Mouse (Mus musculus) MEL (cell line): ENCODE measurements at regions not wholly inside any gene's neighbourhood (a gene's known extent, or its start where the extent isn't known, plus 50 kb on each side); places are given as distances from the start of the nearest gene placed in this dataset.

Experiments
- DNase-seq: peaks from one replicate; pipeline ENCODE4 v3.0.0; 2011; ENCODE audit warnings: low read depth, low spot score
- H3K27ac ChIP-seq: 2 replicates; pipeline ENCODE4 v1.5.1; 2012; ENCODE audit warnings: low read depth, mild to moderate bottlenecking, control low read depth, low read length, moderate library complexity; ENCODE audit not compliant: control insufficient read depth
- H3K27me3 ChIP-seq, 2 experiments: fragments of 150-350 bp in 1 of 2; sonication (generic) in 1 of 2; 2 replicates each; pipeline ENCODE4 v1.6.1; 2012; ENCODE audit warnings: low read length in 2 of 2, mild to moderate bottlenecking in 2 of 2, improper control_type of control experiment in 1 of 2, moderate library complexity in 1 of 2; ENCODE audit not compliant: insufficient read depth in 2 of 2, control insufficient read depth in 1 of 2
- H3K36me3 ChIP-seq, 2 experiments: 2 replicates each; pipeline ENCODE4 v1.6.1; 2012 to 2014; ENCODE audit warnings: low read length in 2 of 2, improper control_type of control experiment in 1 of 2, inconsistent platforms in 1 of 2, mild to moderate bottlenecking in 1 of 2; ENCODE audit not compliant: insufficient read depth in 2 of 2, control insufficient read depth in 1 of 2
- H3K4me1 ChIP-seq, 2 experiments: fragments of 150-350 bp in 1 of 2; sonication (generic) in 1 of 2; 2 replicates each; pipeline ENCODE4 v1.6.1; 2012; ENCODE audit warnings: low read length in 2 of 2, improper control_type of control experiment in 1 of 2, mild to moderate bottlenecking in 1 of 2; ENCODE audit not compliant: insufficient read depth in 2 of 2, control insufficient read depth in 1 of 2
- H3K4me3 ChIP-seq, 2 experiments: fragments of 150-350 bp in 1 of 2; sonication (generic) in 1 of 2; 2 replicates each; pipeline ENCODE4 v1.5.1; 2012; ENCODE audit warnings: low read depth in 2 of 2, low read length in 2 of 2, mild to moderate bottlenecking in 2 of 2, moderate library complexity in 2 of 2, control low read depth in 1 of 2, improper control_type of control experiment in 1 of 2; ENCODE audit not compliant: control insufficient read depth in 1 of 2, insufficient read depth in 1 of 2
- H3K79me2 ChIP-seq: 2 replicates; pipeline ENCODE4 v1.6.1; 2012; ENCODE audit warnings: mild to moderate bottlenecking, low read length, moderate library complexity; ENCODE audit not compliant: control insufficient read depth, poor library complexity, insufficient read depth
- H3K9ac ChIP-seq: 2 replicates; pipeline ENCODE4 v1.6.1; 2012; ENCODE audit warnings: low read depth, mild to moderate bottlenecking, control low read depth, low read length, moderate library complexity; ENCODE audit not compliant: control insufficient read depth, poor library complexity, severe bottlenecking
- H3K9me3 ChIP-seq: fragments of 150-350 bp; sonication (generic); replicated peaks from 2 replicates; pipeline ENCODE4 v1.6.1; 2012; ENCODE audit warnings: mild to moderate bottlenecking, low read length, improper control_type of control experiment, moderate library complexity; ENCODE audit not compliant: insufficient read depth
- CHD1 ChIP-seq: IDR thresholded peaks from 2 replicates; pipeline ENCODE4 v1.6.1; 2012; ENCODE audit warnings: low read depth, mild to moderate bottlenecking, inconsistent platforms, low read length, improper control_type of control experiment
- CHD2 ChIP-seq: IDR thresholded peaks from 2 replicates; pipeline ENCODE4 v1.6.1; 2011; ENCODE audit warnings: low read length, improper control_type of control experiment
- E2F4 ChIP-seq: IDR thresholded peaks from 2 replicates; pipeline ENCODE4 v1.6.1; 2011; ENCODE audit warnings: low read depth, low read length, improper control_type of control experiment, borderline replicate concordance
- ELF1 ChIP-seq: IDR thresholded peaks from 2 replicates; pipeline ENCODE4 v1.6.1; 2014; ENCODE audit warnings: low read depth, mild to moderate bottlenecking, inconsistent platforms, low read length, improper control_type of control experiment, moderate library complexity
- EP300 ChIP-seq, 2 experiments: IDR thresholded peaks; 2 replicates each; pipeline ENCODE4 v1.6.1; 2011; ENCODE audit warnings: improper control_type of control experiment in 2 of 2, low read length in 2 of 2, low read depth in 1 of 2, mild to moderate bottlenecking in 1 of 2
- ETS1 ChIP-seq: IDR thresholded peaks from 2 replicates; pipeline ENCODE4 v1.6.1; 2012; ENCODE audit warnings: low read depth, mild to moderate bottlenecking, inconsistent platforms, low read length, improper control_type of control experiment, moderate library complexity
- GABPA ChIP-seq: IDR thresholded peaks from 2 replicates; pipeline ENCODE4 v1.6.1; 2012; ENCODE audit warnings: low read depth, mild to moderate bottlenecking, inconsistent platforms, low read length, improper control_type of control experiment, moderate library complexity
- JUND ChIP-seq: IDR thresholded peaks from 2 replicates; pipeline ENCODE4 v1.6.1; 2011; ENCODE audit warnings: low read depth, mild to moderate bottlenecking, improper control_type of control experiment, low read length
- MAFK ChIP-seq: IDR thresholded peaks from 2 replicates; pipeline ENCODE4 v1.6.1; 2011; ENCODE audit warnings: low read depth, mild to moderate bottlenecking, low read length, improper control_type of control experiment, borderline replicate concordance
- MEF2A ChIP-seq: IDR thresholded peaks from 2 replicates; pipeline ENCODE4 v1.6.1; 2014; ENCODE audit warnings: low read depth, mild to moderate bottlenecking, inconsistent platforms, low read length, improper control_type of control experiment; ENCODE audit not compliant: poor library complexity, insufficient replicate concordance, severe bottlenecking; ENCODE audit errors: extremely low read depth
- MYC ChIP-seq: IDR thresholded peaks from 2 replicates; pipeline ENCODE4 v1.6.1; 2011; ENCODE audit warnings: low read depth, mild to moderate bottlenecking, low read length, improper control_type of control experiment, moderate library complexity
- POLR2AphosphoS2 ChIP-seq: IDR thresholded peaks from 2 replicates; pipeline ENCODE4 v1.6.1; 2011; ENCODE audit warnings: low read length, improper control_type of control experiment
- RAD21 ChIP-seq: IDR thresholded peaks from 2 replicates; pipeline ENCODE4 v1.6.1; 2011; ENCODE audit warnings: mild to moderate bottlenecking, low read depth, low read length, improper control_type of control experiment
- UBTF ChIP-seq: IDR thresholded peaks from 2 replicates; pipeline ENCODE4 v1.6.1; 2012; ENCODE audit warnings: low read depth, mild to moderate bottlenecking, inconsistent platforms, low read length, improper control_type of control experiment, moderate library complexity, borderline replicate concordance; ENCODE audit not compliant: insufficient read depth
- USF1 ChIP-seq: IDR thresholded peaks from 2 replicates; pipeline ENCODE4 v1.6.1; 2014; ENCODE audit warnings: low read depth, mild to moderate bottlenecking, inconsistent platforms, low read length, improper control_type of control experiment, moderate library complexity
- USF2 ChIP-seq, 2 experiments: IDR thresholded peaks; 2 replicates each; pipeline ENCODE4 v1.6.1; 2011 to 2012; ENCODE audit warnings: improper control_type of control experiment in 2 of 2, low read length in 2 of 2, borderline replicate concordance in 1 of 2, inconsistent platforms in 1 of 2, low read depth in 1 of 2, mild to moderate bottlenecking in 1 of 2; ENCODE audit not compliant: insufficient read depth in 1 of 2
- ZC3H11A ChIP-seq: IDR thresholded peaks from 2 replicates; pipeline ENCODE4 v1.6.1; 2012; ENCODE audit warnings: low read depth, mild to moderate bottlenecking, inconsistent platforms, low read length, improper control_type of control experiment
- ZKSCAN1 ChIP-seq: IDR thresholded peaks from 2 replicates; pipeline ENCODE4 v1.6.1; 2012; ENCODE audit warnings: low read depth, mild to moderate bottlenecking, inconsistent platforms, low read length, improper control_type of control experiment, moderate library complexity

DNA sequence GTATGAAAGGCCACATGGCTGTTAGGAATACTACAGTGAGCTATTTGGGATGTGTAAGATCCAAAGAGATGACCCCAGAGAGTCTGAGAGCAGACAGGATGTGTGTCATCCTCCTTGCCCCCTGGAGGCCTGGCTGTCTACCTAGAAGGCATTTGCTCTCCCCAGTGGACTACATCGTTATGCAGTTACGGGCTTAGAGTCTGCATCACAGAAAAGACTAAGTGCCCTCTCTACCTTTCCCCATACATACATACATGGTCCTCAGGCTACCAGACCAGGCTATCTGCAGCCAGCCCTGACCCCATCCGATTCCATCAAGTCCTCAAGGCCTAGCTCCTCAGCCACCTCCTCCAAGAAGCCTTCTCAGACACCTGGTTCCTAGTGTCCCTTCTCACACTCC, 59.9 kb downstream of the Rhob start:
- no peak for TF ChIP-seq JUND
- TF ChIP-seq EP300 (IDR thresholded peaks at IDR 0.05; ENCODE audit: low read depth in 1 of 2, low read length in 2 of 2) = no peak
- TF ChIP-seq RAD21 = no peak
- no peak for TF ChIP-seq CHD1
- no peak for TF ChIP-seq ZC3H11A
- no peak for TF ChIP-seq MYC
- no peak for TF ChIP-seq E2F4
- TF ChIP-seq ELF1 = no peak
- TF ChIP-seq USF2 (IDR thresholded peaks at IDR 0.05; ENCODE audit: borderline replicate concordance in 1 of 2, insufficient read depth in 1 of 2, low read depth in 1 of 2, low read length in 2 of 2) = no peak
- TF ChIP-seq USF1 = no peak
- TF ChIP-seq CHD2 = no peak
- no peak for TF ChIP-seq ETS1
- TF ChIP-seq ZKSCAN1 = no peak
- no peak for TF ChIP-seq MEF2A
- no peak overlapping the region for H3K4me3 ChIP-seq
- H3K9ac ChIP-seq = no peak overlapping the region
- H3K79me2 ChIP-seq = no peaks in the 10 kb centered on the region
- H3K27me3 ChIP-seq = no peaks in the 10 kb centered on the region
- no peak for DNase-seq
- no peaks in the 10 kb centered on the region for H3K36me3 ChIP-seq
- H3K4me1 ChIP-seq = no peaks in the 10 kb centered on the region
- no peaks in the 10 kb centered on the region for H3K9me3 ChIP-seq
- no peak overlapping the region for H3K27ac ChIP-seq

DNA sequence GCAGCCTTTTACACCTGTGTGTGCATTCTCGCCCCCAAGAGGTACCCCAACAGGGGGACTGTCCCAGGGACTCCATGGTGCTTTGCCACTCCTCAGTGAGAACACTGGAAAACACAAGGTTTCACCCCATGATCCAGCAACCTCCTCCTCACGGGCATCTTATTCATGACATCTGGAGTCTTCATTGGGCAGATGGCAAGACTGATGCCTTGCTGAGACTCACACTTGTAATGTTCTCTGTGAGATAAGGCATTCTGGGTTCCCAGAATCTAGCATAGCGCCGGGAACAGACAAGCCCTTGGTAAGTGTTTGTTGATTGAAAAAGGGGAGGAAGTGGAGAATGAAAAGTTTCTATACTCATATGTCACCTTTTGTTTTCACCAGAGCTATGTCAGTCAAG, 60.3 kb downstream of the Rhob start:
- H3K4me1 ChIP-seq = no peaks in the 10 kb centered on the region
- no peaks in the 10 kb centered on the region for H3K79me2 ChIP-seq
- no peak overlapping the region for H3K9ac ChIP-seq
- no peak overlapping the region for H3K27ac ChIP-seq
- no peaks in the 10 kb centered on the region for H3K9me3 ChIP-seq
- H3K27me3 ChIP-seq = no peaks in the 10 kb centered on the region
- H3K4me3 ChIP-seq = no peak overlapping the region
- no peaks in the 10 kb centered on the region for H3K36me3 ChIP-seq
- no peak for TF ChIP-seq GABPA
- TF ChIP-seq UBTF = no peak
- no peak for TF ChIP-seq CHD2
- TF ChIP-seq MAFK = no peak
- no peak for TF ChIP-seq POLR2AphosphoS2
- DNase-seq = no peak
